Mouse (Mus musculus) CH12.LX (cell line): ENCODE data around the gene Padi1. TPM values are rescaled to one million over a fixed set of nuclear protein-coding genes. Genes with fewer than 3 reads are reported as not detected.

Source experiments
- DNase-seq: peaks from one replicate; pipeline ENCODE4 v3.0.0-alpha.2; 2013; ENCODE audit errors: extremely low read depth
- H3K27ac ChIP-seq: 2 replicates; pipeline ENCODE4 v1.5.1; 2012; ENCODE audit warnings: low read depth, mild to moderate bottlenecking, control low read depth, moderate library complexity; ENCODE audit not compliant: insufficient read depth
- H3K27me3 ChIP-seq: replicated peaks from 2 replicates; pipeline ENCODE3; 2012; ENCODE audit warnings: inconsistent platforms
- H3K36me3 ChIP-seq, 2 experiments: replicated peaks in 1 of 2; 2 replicates each; pipeline versions ENCODE3 to v1.6.1; 2012; ENCODE audit warnings: inconsistent platforms in 1 of 2, low read length in 1 of 2, mild to moderate bottlenecking in 1 of 2, mixed read lengths in 1 of 2, moderate library complexity in 1 of 2; ENCODE audit not compliant: control insufficient read depth in 1 of 2, insufficient read depth in 1 of 2
- H3K4me1 ChIP-seq, 2 experiments: 2 replicates each; pipeline ENCODE4 v1.6.1; 2012; ENCODE audit warnings: inconsistent platforms in 1 of 2, moderate library complexity in 1 of 2; ENCODE audit not compliant: insufficient read depth in 2 of 2, control insufficient read depth in 1 of 2
- H3K4me2 ChIP-seq: 2 replicates; pipeline ENCODE4 v1.6.1; 2012; ENCODE audit warnings: low read depth, mild to moderate bottlenecking, control low read depth; ENCODE audit not compliant: poor library complexity, insufficient read depth, severe bottlenecking
- H3K4me3 ChIP-seq, 3 experiments: fragments of 150-350 bp in 1 of 3; sonication (generic) in 1 of 3; replicated peaks in 1 of 3; 2 replicates each; pipeline versions ENCODE3 to v1.5.1; 2011 to 2012; ENCODE audit warnings: low read depth in 2 of 3, low read length in 2 of 3, mild to moderate bottlenecking in 2 of 3, moderate library complexity in 2 of 3, control low read depth in 1 of 3, improper control_type of control experiment in 1 of 3, inconsistent platforms in 1 of 3, mixed read lengths in 1 of 3; ENCODE audit not compliant: poor library complexity in 1 of 3
- H3K79me2 ChIP-seq: replicated peaks from 2 replicates; pipeline ENCODE4 v1.6.1; 2012; ENCODE audit warnings: mild to moderate bottlenecking, moderate library complexity; ENCODE audit not compliant: control insufficient read depth, poor library complexity, insufficient read depth, severe bottlenecking; ENCODE audit errors: extremely low read depth
- H3K9ac ChIP-seq: 2 replicates; pipeline ENCODE4 v1.6.1; 2012; ENCODE audit warnings: low read depth, mild to moderate bottlenecking, control low read depth, moderate library complexity; ENCODE audit not compliant: insufficient read depth
- H3K9me3 ChIP-seq: replicated peaks from 2 replicates; pipeline ENCODE3; 2012; ENCODE audit warnings: low read length, inconsistent platforms, mixed read lengths
- BHLHE40 ChIP-seq: IDR thresholded peaks from 2 replicates; pipeline ENCODE4 v1.6.1; 2011; ENCODE audit warnings: mild to moderate bottlenecking, low read depth, low read length, improper control_type of control experiment
- CHD2 ChIP-seq: IDR thresholded peaks from 2 replicates; pipeline ENCODE4 v1.6.1; 2011; ENCODE audit warnings: low read length, improper control_type of control experiment
- E2F4 ChIP-seq: IDR thresholded peaks from 2 replicates; pipeline ENCODE4 v1.6.1; 2011; ENCODE audit warnings: low read depth, low read length, improper control_type of control experiment; ENCODE audit not compliant: insufficient replicate concordance
- ELF1 ChIP-seq: IDR thresholded peaks from 2 replicates; pipeline ENCODE4 v1.6.1; 2014; ENCODE audit warnings: low read depth, mild to moderate bottlenecking, inconsistent platforms, low read length, improper control_type of control experiment
- JUN ChIP-seq: IDR thresholded peaks from 2 replicates; pipeline ENCODE4 v1.6.1; 2011; ENCODE audit warnings: low read depth, mild to moderate bottlenecking, low read length, improper control_type of control experiment, moderate library complexity; ENCODE audit not compliant: insufficient read depth
- KAT2A ChIP-seq: IDR thresholded peaks from 2 replicates; pipeline ENCODE4 v1.6.1; 2012; ENCODE audit warnings: low read length, improper control_type of control experiment, inconsistent platforms; ENCODE audit not compliant: insufficient replicate concordance
- MAX ChIP-seq: IDR thresholded peaks from 2 replicates; pipeline ENCODE4 v1.6.1; 2011; ENCODE audit warnings: low read length, improper control_type of control experiment
- MAZ ChIP-seq: IDR thresholded peaks from 2 replicates; pipeline ENCODE4 v1.6.1; 2012; ENCODE audit warnings: low read depth, mild to moderate bottlenecking, inconsistent platforms, low read length, improper control_type of control experiment, moderate library complexity
- MYC ChIP-seq: IDR thresholded peaks from 2 replicates; pipeline ENCODE4 v1.6.1; 2011; ENCODE audit warnings: low read depth, mild to moderate bottlenecking, improper control_type of control experiment, low read length
- NELFE ChIP-seq: IDR thresholded peaks from 2 replicates; pipeline ENCODE4 v1.6.1; 2011; ENCODE audit warnings: low read depth, low read length, improper control_type of control experiment
- POLR2A ChIP-seq: IDR thresholded peaks from 2 replicates; pipeline ENCODE4 v1.6.1; 2011; ENCODE audit warnings: low read depth, mild to moderate bottlenecking, improper control_type of control experiment, low read length
- SMC3 ChIP-seq: IDR thresholded peaks from 2 replicates; pipeline ENCODE4 v1.6.1; 2011; ENCODE audit warnings: low read depth, low read length, improper control_type of control experiment
- TBP ChIP-seq: conservative IDR thresholded peaks from 2 replicates; pipeline ENCODE4 v1.6.1; 2011; ENCODE audit warnings: low read depth, low read length, improper control_type of control experiment
- UBTF ChIP-seq: IDR thresholded peaks from 2 replicates; pipeline ENCODE4 v1.6.1; 2012; ENCODE audit warnings: low read depth, mild to moderate bottlenecking, inconsistent platforms, low read length, improper control_type of control experiment, moderate library complexity
- USF1 ChIP-seq: IDR thresholded peaks from 2 replicates; pipeline ENCODE4 v1.6.1; 2014; ENCODE audit warnings: low read depth, mild to moderate bottlenecking, inconsistent platforms, low read length, improper control_type of control experiment
- USF2 ChIP-seq: conservative IDR thresholded peaks from 2 replicates; pipeline ENCODE4 v1.6.1; 2011; ENCODE audit warnings: low read depth, low read length, improper control_type of control experiment
- ZC3H11A ChIP-seq: IDR thresholded peaks from 2 replicates; pipeline ENCODE4 v1.6.1; 2012; ENCODE audit warnings: low read depth, mild to moderate bottlenecking, inconsistent platforms, low read length, improper control_type of control experiment
- ZKSCAN1 ChIP-seq: IDR thresholded peaks from 2 replicates; pipeline ENCODE4 v1.6.1; 2012; ENCODE audit warnings: low read depth, inconsistent platforms, low read length, improper control_type of control experiment, borderline replicate concordance
- ZNF384 ChIP-seq: IDR thresholded peaks from 2 replicates; pipeline ENCODE4 v1.6.1; 2012; ENCODE audit warnings: low read depth, low read length, improper control_type of control experiment, inconsistent platforms
- dilution Hi-C: fragments of 300-500 bp; cut with MboI; formaldehyde crosslinking; loops from 2 replicates; pipeline ENCODE4 v1.14.3; 2020; ENCODE audit warnings: low sequenced_read_pairs; ENCODE audit not compliant: extremely low pct_unique_long_range_greater_than_20kb, extremely low pct_ligation_motif_present
- in situ Hi-C: fragments of 300-500 bp; cut with MboI; formaldehyde crosslinking; loops from 3 replicates; pipeline ENCODE4 v1.14.3; 2019; ENCODE audit warnings: low sequenced_read_pairs, low pct_ligation_motif_present, low pct_unique_long_range_greater_than_20kb, mixed read lengths
- polyA plus RNA-seq: library from polyadenylated mRNA; unstranded; fragments of >175 nt; gene quantifications from 2 replicates; pipeline ENCODE4 v1.2.1, GENCODE M21; 2012; ENCODE audit warnings: low read depth; ENCODE audit not compliant: insufficient read length
- total RNA-seq, 2 experiments: library from RNA; depleted of rRNA; stranded (reverse); fragments of 300-350 nt in 1 of 2; fragments of >200 nt in 1 of 2; gene quantifications; 2 replicates each; pipeline ENCODE4 v1.2.3; 2012 to 2014

The Padi1 gene
- total and polyA plus RNA-seq, 3 experiments = 0.04 TPM; not detected in 2

GRCm38 (mm10) chr4:140804601-140805000 lies 41.0 kb downstream of the Padi1 start:
- Histone ChIP-seq H3K4me3 (no peak overlapping the region), H3K79me2 (no peaks in the 10 kb centered on the region), H3K4me2 (no peak overlapping the region), H3K27me3 (peaks cover 90% of the 10 kb centered on the region), H3K9me3 (no peaks in the 10 kb centered on the region), H3K36me3 (no peaks in the 10 kb centered on the region), H3K27ac (no peak overlapping the region), H3K9ac (no peak overlapping the region), H3K4me1 (no peaks in the 10 kb centered on the region)
- DNase-seq = no peak
- in situ Hi-C loops = no loop called here
- dilution Hi-C loops = no loop called here
- no peak for TF ChIP-seq ZC3H11A
- TF ChIP-seq JUN = no peak
- no peak for TF ChIP-seq CHD2
- no peak for TF ChIP-seq KAT2A
- no peak for TF ChIP-seq USF2
- TF ChIP-seq BHLHE40 = no peak
- TF ChIP-seq E2F4 = no peak
- TF ChIP-seq POLR2A = no peak
- no peak for TF ChIP-seq USF1
- no peak for TF ChIP-seq SMC3

- Histone ChIP-seq H3K27me3 (peaks cover 88% of the 10 kb centered on the region), H3K4me2 (no peak overlapping the region), H3K9ac (no peak overlapping the region), H3K9me3 (no peaks in the 10 kb centered on the region), H3K79me2 (no peaks in the 10 kb centered on the region), H3K4me3 (no peak overlapping the region), H3K27ac (no peak overlapping the region), H3K4me1 (no peaks in the 10 kb centered on the region), H3K36me3 (no peaks in the 10 kb centered on the region)
- DNase-seq = no peak
- in situ Hi-C loops = no loop called here
- dilution Hi-C loops = no loop called here
- no peak for TF ChIP-seq SMC3
- no peak for TF ChIP-seq USF2
- TF ChIP-seq ZKSCAN1 = no peak
- no peak for TF ChIP-seq KAT2A
- TF ChIP-seq USF1 = no peak
- TF ChIP-seq CHD2 = no peak
- TF ChIP-seq ZNF384 = no peak
- TF ChIP-seq E2F4 = no peak
- TF ChIP-seq JUN = no peak
- TF ChIP-seq TBP = no peak
- no peak for TF ChIP-seq ELF1
- TF ChIP-seq POLR2A = no peak
- TF ChIP-seq UBTF = no peak
- TF ChIP-seq MYC = no peak
- TF ChIP-seq NELFE = no peak
- no peak for TF ChIP-seq MAX
- no peak for TF ChIP-seq MAZ
Observed at GRCm38 (mm10) chr4:140801364-140801763, 44.2 kb downstream of the Padi1 start.
